Mouse (Mus musculus) brain, embryonic 14.5 days (tissue): ENCODE results near the gene Pbxip1.

ENCODE experiments used
- CTCF ChIP-seq: fragments of 200-500 bp; IDR thresholded peaks from 2 replicates; pipeline ENCODE4 v1.5.1; 2012; ENCODE audit warnings: inconsistent platforms, mild to moderate bottlenecking, moderate library complexity, borderline replicate concordance; ENCODE audit not compliant: insufficient read depth, insufficient read length; ENCODE audit errors: extremely low read depth
- POLR2A ChIP-seq: fragments of 200-500 bp; IDR thresholded peaks from 2 replicates; pipeline ENCODE4 v1.6.1; 2012; ENCODE audit warnings: mild to moderate bottlenecking, inconsistent platforms, borderline replicate concordance; ENCODE audit not compliant: poor library complexity, insufficient read depth, insufficient read length, severe bottlenecking; ENCODE audit errors: extremely low read depth

DNA sequence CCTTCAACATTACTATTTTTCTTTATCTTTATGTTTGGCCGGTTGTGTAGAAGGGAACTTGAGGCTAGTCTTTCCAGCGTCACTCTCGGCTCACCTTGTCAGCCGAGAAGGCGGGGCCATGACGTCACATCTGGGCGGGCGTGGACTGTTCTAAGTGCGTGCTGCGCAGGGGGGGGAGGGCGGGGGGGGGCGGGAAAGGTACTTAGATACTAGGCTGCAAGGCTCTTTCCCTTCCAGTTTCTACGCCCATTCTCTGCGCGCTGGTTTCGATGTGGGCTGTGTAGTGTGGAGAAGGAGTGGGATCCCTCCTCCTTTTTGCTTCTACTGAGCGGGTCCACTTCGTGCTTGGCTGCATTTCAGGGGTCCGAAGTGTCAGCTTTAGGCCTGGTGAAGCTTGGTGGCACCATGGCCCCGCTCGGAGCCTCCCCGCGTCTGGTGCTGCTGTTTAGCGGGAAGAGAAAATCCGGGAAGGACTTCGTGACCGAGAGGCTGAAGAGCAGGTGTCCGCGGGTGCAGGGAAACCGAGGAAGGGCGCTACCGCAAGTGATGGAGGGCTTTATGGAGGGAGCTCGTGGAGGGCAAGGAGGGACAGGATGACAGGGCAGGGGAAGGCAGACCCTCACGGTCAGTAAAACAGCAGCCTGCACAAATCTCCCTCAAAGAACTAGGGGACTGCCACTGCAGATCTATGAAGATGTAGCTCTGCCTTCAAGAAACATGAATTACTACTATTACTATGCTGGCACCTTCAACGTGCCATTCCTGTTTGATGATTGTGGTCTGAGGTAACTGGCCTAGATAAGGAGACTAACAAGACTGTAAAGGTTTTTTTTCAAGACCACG, 22.7 kb downstream of the Pbxip1 start:
- TF ChIP-seq CTCF: no peak
- TF ChIP-seq POLR2A: no peak
